Mouse (Mus musculus): ENCODE measurements around the gene Senp1. TPM values are rescaled to one million over a fixed set of nuclear protein-coding genes. Genes with fewer than 3 reads are reported as not detected.

Gene Senp1
- 28.6 and 29.3 TPM in 2 replicates for polyA plus RNA-seq (2015; fragmentation: Nextera tagmentation; extraction: Ambion mirVana)

DNA sequence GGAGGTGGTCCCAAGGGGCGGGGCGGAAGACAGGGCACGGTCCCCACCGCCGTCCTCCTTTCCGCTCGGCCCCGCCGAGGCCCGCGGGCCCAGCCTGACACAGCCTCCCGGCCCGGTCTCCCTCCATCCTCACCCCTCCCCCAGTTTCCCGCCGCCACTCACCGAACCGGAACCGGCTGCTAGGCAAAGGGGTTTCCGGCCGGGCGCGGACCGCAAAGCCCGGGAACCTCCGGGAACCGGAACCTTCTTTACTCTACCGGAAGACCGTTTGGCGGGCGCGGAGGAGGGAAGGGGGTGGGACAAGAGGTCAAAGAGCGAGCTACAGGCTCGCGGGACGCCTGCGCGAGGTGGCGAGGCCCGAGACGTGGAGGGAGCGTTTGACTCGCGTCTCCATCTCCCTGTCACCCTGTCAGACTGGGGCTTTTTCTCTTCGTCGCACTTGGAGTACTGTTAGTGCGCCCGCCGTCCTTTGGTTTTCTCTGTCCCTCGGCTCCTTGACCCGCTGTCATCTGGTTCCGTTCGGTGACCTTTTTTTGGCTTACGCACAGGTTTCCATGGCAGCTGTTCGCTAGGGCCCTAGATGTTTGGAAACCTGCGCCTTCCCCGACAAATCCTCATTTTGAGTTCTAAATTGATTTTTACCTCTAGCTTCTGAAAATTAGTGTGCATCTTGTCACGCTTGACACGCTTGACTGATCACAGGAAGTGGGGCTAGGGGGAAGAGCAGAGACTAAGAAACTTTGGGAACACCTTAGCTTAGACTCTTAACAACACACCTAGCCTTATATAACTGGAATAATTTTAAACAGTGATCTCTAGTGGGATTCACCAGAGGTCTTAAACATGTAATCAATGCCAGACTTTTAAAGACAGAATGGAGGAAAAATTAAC is at the start of gene Senp1:
Gene Senp1, minus strand, starts transcription at position 624 of the 891 bp plus-strand sequence.
- peak within 1 kb of the TSS; percentile 85 for H3K4me3 ChIP-seq
- H3K27me3 ChIP-seq = no peaks in the 10 kb centered on the region
- peaks cover 3% of the 10 kb centered on the region; the same call in 1 of the 2 replicates for H3K36me3 ChIP-seq
- ATAC-seq (ENCODE audit: insufficient number of reproducible peaks, low FRiP score, low TSS enrichment, low read depth) = peak; percentile 83
- H3K9me3 ChIP-seq = no peaks in the 10 kb centered on the region
- peak within 1 kb of the TSS; percentile 63 for H3K4me2 ChIP-seq
- WGBS = under 1% methylated on average over 56 of the region's 58 CpGs
- peak within 1 kb of the TSS; percentile 95 for H3K27ac ChIP-seq
- peaks cover 13% of the 10 kb centered on the region for H3K4me1 ChIP-seq
- H3K9ac ChIP-seq = peak within 1 kb of the TSS; percentile 82

DNA sequence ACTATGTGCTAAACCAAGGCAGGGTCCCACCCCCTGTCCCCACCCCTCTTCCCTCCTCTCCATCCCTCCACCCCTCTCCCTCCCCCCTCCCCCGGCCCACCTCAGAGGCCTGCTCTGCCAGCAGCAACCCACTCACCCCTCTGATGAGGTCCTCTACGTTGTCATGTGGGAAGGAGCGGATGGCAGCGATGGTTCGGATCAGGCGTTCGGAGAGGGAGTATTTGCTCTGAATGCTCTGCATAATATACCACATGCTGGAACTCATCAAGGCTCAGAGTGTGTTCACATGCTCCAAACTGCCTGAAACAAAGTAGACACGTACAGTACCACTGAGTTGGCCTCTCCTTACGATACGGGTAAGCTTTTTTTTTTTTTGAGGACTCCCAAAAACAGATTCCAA is 49.0 kb upstream of the Senp1 start:
- Histone ChIP-seq H3K36me3 (peaks cover 43% of the 10 kb centered on the region), H3K9me3 (no peaks in the 10 kb centered on the region), H3K27ac (no peak overlapping the region), H3K9ac (no peak overlapping the region), H3K4me1 (peaks cover 13% of the 10 kb centered on the region), H3K4me2 (no peak overlapping the region), H3K4me3 (no peak overlapping the region), H3K27me3 (no peaks in the 10 kb centered on the region)
- no peak for ATAC-seq (ENCODE audit: insufficient number of reproducible peaks, low FRiP score, low TSS enrichment, low read depth)
- 80% methylated on average over 10 of the region's 10 CpGs for WGBS

DNA sequence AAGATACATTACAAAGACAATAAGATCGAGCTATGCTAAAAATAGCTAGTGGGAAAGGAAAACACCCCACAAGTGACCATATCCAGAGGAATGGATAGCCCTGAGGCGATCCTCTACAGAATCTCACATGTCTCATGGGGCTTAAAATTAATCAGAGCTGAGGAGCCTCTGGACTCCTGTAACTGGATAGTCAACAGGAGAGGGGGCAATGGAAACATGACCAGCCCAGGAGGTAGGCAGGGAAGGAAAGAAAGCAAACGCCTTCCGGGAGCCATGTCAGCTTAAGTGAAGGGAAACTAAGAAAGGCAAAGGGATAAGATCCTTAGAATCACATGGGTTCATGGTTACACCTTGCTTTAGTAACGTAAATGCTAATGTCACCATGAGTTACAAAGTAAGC is 47.3 kb upstream of the Senp1 start:
- Histone ChIP-seq H3K4me1 (peaks cover 12% of the 10 kb centered on the region), H3K4me2 (no peak overlapping the region), H3K36me3 (peaks cover 60% of the 10 kb centered on the region), H3K9me3 (no peaks in the 10 kb centered on the region), H3K9ac (no peak overlapping the region), H3K27me3 (no peaks in the 10 kb centered on the region), H3K27ac (no peak overlapping the region), H3K4me3 (no peak overlapping the region)
- no peak for ATAC-seq (ENCODE audit: insufficient number of reproducible peaks, low FRiP score, low TSS enrichment, low read depth)
- WGBS = 88% methylated on average over 5 of the region's 5 CpGs

GRCm38 (mm10) chr15:98139763-98140162 is 46.2 kb upstream of the Senp1 start:
- peaks cover 7% of the 10 kb centered on the region for H3K4me1 ChIP-seq
- no peaks in the 10 kb centered on the region for H3K9me3 ChIP-seq
- no peak overlapping the region for H3K27ac ChIP-seq
- ATAC-seq (ENCODE audit: insufficient number of reproducible peaks, low FRiP score, low TSS enrichment, low read depth) = no peak
- H3K27me3 ChIP-seq = no peaks in the 10 kb centered on the region
- H3K4me2 ChIP-seq = no peak overlapping the region
- no peak overlapping the region for H3K4me3 ChIP-seq
- H3K36me3 ChIP-seq = peaks cover 71% of the 10 kb centered on the region
- 58% methylated on average over 7 of the region's 7 CpGs for WGBS
- H3K9ac ChIP-seq = no peak overlapping the region

DNA sequence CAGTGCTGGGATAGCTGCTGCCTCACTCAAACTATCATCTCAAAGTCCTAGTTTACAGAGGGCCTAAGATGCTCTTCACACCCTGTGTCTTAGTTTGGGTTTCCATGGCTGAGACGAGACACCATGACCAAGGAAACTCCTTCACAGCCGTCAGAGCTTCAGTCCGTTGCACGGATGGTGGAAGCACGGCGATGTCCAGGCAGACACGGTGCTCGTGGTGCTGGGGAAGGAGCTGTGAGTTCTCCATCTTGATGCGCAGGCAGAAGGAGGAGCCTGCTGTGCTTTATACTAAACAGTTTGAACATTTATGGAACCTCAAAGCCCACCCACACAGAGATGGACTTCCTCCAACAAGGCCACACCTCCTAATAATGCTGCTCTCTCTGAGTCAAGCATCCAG is 43.3 kb upstream of the Senp1 start:
- ATAC-seq (ENCODE audit: insufficient number of reproducible peaks, low FRiP score, low TSS enrichment, low read depth) = no peak
- 89% methylated on average over 9 of the region's 9 CpGs for WGBS
- Histone ChIP-seq H3K27ac (no peak overlapping the region), H3K27me3 (no peaks in the 10 kb centered on the region), H3K9ac (no peak overlapping the region), H3K4me2 (no peak overlapping the region), H3K9me3 (no peaks in the 10 kb centered on the region), H3K36me3 (peaks cover 90% of the 10 kb centered on the region), H3K4me3 (no peak overlapping the region), H3K4me1 (no peaks in the 10 kb centered on the region)

GRCm38 (mm10) chr15:98135671-98136070 is 42.1 kb upstream of the Senp1 start:
- no peaks in the 10 kb centered on the region for H3K9me3 ChIP-seq
- no peaks in the 10 kb centered on the region for H3K4me1 ChIP-seq
- ATAC-seq (ENCODE audit: insufficient number of reproducible peaks, low FRiP score, low TSS enrichment, low read depth) = no peak
- H3K4me2 ChIP-seq = no peak overlapping the region
- H3K9ac ChIP-seq = no peak overlapping the region
- WGBS = 92% methylated on average over 13 of the region's 13 CpGs
- no peak overlapping the region for H3K4me3 ChIP-seq
- no peaks in the 10 kb centered on the region for H3K27me3 ChIP-seq
- no peak overlapping the region for H3K27ac ChIP-seq
- peaks cover 93% of the 10 kb centered on the region for H3K36me3 ChIP-seq

GRCm38 (mm10) chr15:98134666-98135065 is 41.1 kb upstream of the Senp1 start:
- ATAC-seq (ENCODE audit: insufficient number of reproducible peaks, low FRiP score, low TSS enrichment, low read depth) = no peak
- WGBS = 88% methylated on average over 3 of the region's 3 CpGs
- Histone ChIP-seq H3K27me3 (no peaks in the 10 kb centered on the region), H3K4me3 (no peak overlapping the region), H3K4me1 (no peaks in the 10 kb centered on the region), H3K27ac (no peak overlapping the region), H3K9ac (no peak overlapping the region), H3K36me3 (peaks cover 94% of the 10 kb centered on the region), H3K4me2 (no peak overlapping the region), H3K9me3 (no peaks in the 10 kb centered on the region)

- no peak overlapping the region for H3K4me2 ChIP-seq
- no peak overlapping the region for H3K9ac ChIP-seq
- no peak overlapping the region for H3K27ac ChIP-seq
- no peaks in the 10 kb centered on the region for H3K9me3 ChIP-seq
- WGBS = 94% methylated on average over 4 of the region's 4 CpGs
- no peaks in the 10 kb centered on the region for H3K27me3 ChIP-seq
- H3K36me3 ChIP-seq = peaks cover 92% of the 10 kb centered on the region
- ATAC-seq (ENCODE audit: insufficient number of reproducible peaks, low FRiP score, low TSS enrichment, low read depth) = no peak
- H3K4me3 ChIP-seq = no peak overlapping the region
- no peaks in the 10 kb centered on the region for H3K4me1 ChIP-seq
Observed at GRCm38 (mm10) chr15:98134034-98134433, 40.5 kb upstream of the Senp1 start.

- peaks cover 92% of the 10 kb centered on the region for H3K36me3 ChIP-seq
- no peak overlapping the region for H3K9ac ChIP-seq
- H3K27me3 ChIP-seq = no peaks in the 10 kb centered on the region
- WGBS = 89% methylated on average over 3 of the region's 3 CpGs
- no peaks in the 10 kb centered on the region for H3K4me1 ChIP-seq
- ATAC-seq (ENCODE audit: insufficient number of reproducible peaks, low FRiP score, low TSS enrichment, low read depth) = no peak
- H3K4me3 ChIP-seq = no peak overlapping the region
- no peak overlapping the region for H3K4me2 ChIP-seq
- H3K27ac ChIP-seq = no peak overlapping the region
- no peaks in the 10 kb centered on the region for H3K9me3 ChIP-seq
Observed at GRCm38 (mm10) chr15:98133471-98133870, 39.9 kb upstream of the Senp1 start.

DNA sequence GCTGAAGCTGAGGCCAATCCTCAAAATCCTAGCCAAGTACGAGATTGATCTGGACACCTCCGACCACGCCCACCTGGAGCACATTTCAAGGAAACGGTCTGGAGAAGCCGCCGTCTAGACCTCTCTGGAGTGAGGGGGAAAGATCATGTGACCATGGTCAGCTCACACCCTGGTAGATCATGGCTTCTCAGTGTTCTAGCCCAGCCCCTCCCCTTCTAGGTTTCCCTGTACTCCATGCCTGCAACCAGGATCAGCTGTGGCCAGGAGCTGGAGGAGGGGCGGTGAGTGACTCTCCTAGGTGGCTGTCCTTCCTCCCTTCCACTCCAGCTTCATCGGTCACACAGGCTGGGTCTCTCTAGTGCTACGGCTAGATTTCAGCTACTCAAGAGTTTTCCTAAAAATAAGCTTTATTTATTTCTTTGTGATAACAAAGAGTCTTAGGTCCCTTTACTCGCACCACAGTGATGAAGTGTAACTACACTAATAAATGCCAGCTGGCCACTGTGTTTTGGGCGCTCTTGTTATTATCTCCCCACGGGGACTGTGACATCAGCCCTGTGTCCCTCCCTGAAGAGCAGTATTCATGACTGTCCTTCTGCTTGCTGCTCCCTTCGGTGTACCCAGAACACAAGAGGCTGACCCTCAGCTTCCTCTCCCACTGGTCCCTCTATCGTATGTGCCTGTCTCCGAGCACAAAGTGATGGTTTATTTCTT is 38.6 kb upstream of the Senp1 start:
- Histone ChIP-seq H3K9ac (no peak overlapping the region), H3K4me3 (no peak overlapping the region), H3K9me3 (no peaks in the 10 kb centered on the region), H3K27ac (no peak overlapping the region), H3K4me2 (no peak overlapping the region), H3K4me1 (no peaks in the 10 kb centered on the region), H3K27me3 (no peaks in the 10 kb centered on the region), H3K36me3 (peaks cover 95% of the 10 kb centered on the region)
- 80% methylated on average over 15 of the region's 15 CpGs for WGBS
- no peak for ATAC-seq (ENCODE audit: insufficient number of reproducible peaks, low FRiP score, low TSS enrichment, low read depth)

DNA sequence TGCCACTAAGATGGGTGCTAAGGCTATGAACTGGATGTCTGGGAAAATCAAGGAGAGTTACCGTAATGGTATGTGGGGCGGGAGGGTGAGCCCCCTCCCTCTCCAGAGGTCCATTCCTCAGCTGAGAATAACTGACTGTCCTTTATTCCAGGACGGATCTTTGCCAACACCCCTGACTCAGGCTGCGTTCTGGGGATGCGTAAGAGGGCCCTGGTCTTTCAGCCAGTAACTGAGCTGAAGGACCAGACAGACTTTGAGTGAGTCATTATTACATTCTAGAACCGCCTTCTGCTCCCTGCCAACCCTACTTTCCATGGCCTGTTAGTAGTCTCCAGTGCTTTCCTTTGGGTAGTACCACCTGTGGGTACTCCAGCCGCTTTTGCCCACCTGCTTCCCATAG is 37.9 kb upstream of the Senp1 start:
- Histone ChIP-seq H3K36me3 (peaks cover 95% of the 10 kb centered on the region), H3K27me3 (no peaks in the 10 kb centered on the region), H3K4me3 (no peak overlapping the region), H3K9me3 (no peaks in the 10 kb centered on the region), H3K27ac (no peak overlapping the region), H3K9ac (no peak overlapping the region), H3K4me1 (no peaks in the 10 kb centered on the region), H3K4me2 (no peak overlapping the region)
- ATAC-seq (ENCODE audit: insufficient number of reproducible peaks, low FRiP score, low TSS enrichment, low read depth) = no peak
- WGBS = 89% methylated on average over 7 of the region's 7 CpGs

DNA sequence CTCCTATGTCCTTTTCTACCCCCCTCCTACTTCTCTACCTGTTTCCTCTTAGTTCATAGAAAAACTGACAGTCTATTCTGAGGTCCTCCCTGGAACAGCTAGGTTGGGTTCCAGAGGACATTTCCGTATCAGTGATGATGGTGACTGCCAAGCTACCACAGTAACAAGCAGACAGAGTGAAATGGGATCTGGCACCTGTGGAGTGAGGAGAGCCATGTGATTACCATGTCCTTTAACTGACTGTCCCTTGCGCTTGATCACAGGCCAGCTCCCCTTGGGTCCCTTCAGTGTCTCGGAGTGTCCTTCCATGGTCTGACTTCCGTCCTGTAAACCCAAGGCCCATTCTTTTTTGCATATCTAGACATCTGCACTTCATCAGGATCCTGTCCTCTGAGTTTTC is 37.5 kb upstream of the Senp1 start:
- H3K36me3 ChIP-seq = peaks cover 95% of the 10 kb centered on the region
- ATAC-seq (ENCODE audit: insufficient number of reproducible peaks, low FRiP score, low TSS enrichment, low read depth) = no peak

More for the DNA sequence above, 37.5 kb upstream of the Senp1 start:
- Histone ChIP-seq H3K4me1 (no peaks in the 10 kb centered on the region), H3K4me3 (no peak overlapping the region), H3K4me2 (no peak overlapping the region), H3K9ac (no peak overlapping the region), H3K27me3 (no peaks in the 10 kb centered on the region), H3K9me3 (no peaks in the 10 kb centered on the region), H3K27ac (no peak overlapping the region)
- 87% methylated on average over 4 of the region's 4 CpGs for WGBS
